Mouse (Mus musculus) c-Kit-positive CD71-positive TER-119-negative erythroid progenitor cells, embryonic 14.5 days (primary cell): ENCODE measurements around the gene Cwc25.
"Not testable (repeated sequence)": the region's sequence is repeated elsewhere in the genome, so short reads cannot be mapped to it uniquely, and the experiment has no call there.

Experiments
- DNase-seq: peaks from one replicate; pipeline ENCODE4 v3.0.0-alpha.2; 2013; ENCODE audit warnings: low read depth

Cwc25 gene

DNA sequence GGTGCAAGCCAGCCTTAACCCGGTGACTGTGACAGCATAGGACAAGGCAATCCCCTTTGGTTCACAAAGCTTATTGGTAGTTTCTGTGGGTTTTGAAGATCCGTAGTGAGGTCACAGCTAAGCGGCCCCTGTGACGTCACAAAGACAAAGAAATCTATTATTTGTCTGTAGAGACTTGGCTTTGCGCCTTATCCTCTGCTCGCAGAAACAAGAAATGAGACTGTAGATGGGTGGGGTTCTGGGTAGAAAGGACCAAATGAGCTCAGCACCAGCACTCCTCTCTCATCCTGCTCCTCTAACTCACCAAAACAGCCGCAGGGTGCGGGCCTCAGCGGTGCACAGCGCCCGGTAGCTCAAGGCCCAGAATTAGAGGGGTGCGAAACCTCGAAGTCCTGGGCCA, 8.8 kb upstream of the Cwc25 start:
- DNase-seq = no peak

DNA sequence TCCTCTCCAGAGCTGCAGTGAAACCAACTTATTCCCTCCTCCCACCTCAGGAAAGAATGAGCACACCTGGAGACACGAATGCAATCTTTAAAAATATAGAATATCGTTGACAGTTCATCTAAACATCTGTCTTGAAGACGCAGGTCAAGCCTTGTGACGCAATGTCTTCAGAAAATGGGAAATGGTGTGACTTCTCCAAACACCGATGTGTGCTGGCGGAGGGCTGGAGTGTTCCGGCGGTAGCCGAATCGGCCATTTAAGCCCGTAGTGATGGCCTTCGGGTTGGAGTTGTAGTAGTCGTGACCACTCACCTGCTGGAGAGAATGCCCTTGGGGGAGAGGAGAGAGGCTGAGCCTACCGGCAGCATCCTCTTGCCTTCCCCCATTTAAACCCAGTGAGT, 5.1 kb upstream of the Cwc25 start:
- no peak for DNase-seq

- DNase-seq = no peak
Measured at GRCm38 (mm10) chr11:97769704-97770103, 3.3 kb upstream of the Cwc25 start.

DNA sequence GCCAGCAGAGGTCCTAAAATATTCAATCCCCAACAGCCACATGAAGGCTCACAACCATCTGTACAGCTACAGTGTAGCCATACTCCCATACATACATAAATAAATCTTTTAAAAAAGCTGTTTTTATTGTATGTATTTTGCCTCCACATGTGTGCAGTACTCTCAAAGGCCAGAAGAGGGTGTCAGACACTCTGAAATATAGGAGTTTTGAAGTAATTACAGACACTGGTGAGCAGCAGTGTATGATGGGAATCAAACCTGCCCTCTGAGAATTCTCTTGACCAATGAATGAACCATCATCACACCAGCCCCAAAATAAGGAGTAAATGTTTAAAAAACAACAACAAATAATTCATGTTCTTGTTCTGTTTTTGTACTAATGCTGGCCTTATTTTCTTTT, 4.7 kb downstream of the Cwc25 start:
- DNase-seq = no peak

- DNase-seq = no peak
Measured at GRCm38 (mm10) chr11:97758942-97759341, 7.4 kb downstream of the Cwc25 start.

DNA sequence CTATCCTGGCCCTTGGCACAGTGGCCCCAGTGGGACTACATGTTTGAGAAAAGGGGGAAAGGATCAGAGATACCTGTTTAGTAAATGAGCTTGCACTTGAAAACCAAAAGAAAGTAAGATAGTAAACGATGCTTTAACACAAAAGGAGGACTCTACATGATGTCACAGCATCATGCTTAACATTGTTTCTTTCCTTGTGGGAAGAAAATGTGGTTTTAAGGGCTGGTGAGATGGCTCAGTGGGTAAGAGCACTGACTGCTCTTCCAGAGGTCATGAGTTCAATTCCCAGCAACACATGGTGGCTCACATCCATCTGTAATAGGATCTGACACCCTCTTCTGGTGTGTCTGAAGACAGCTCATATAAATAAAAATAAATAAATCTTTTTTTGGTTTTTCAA, 8.2 kb downstream of the Cwc25 start:
- DNase-seq = no peak

- no peak for DNase-seq
Measured at GRCm38 (mm10) chr11:97753277-97753676, 13.1 kb downstream of the Cwc25 start.

DNA sequence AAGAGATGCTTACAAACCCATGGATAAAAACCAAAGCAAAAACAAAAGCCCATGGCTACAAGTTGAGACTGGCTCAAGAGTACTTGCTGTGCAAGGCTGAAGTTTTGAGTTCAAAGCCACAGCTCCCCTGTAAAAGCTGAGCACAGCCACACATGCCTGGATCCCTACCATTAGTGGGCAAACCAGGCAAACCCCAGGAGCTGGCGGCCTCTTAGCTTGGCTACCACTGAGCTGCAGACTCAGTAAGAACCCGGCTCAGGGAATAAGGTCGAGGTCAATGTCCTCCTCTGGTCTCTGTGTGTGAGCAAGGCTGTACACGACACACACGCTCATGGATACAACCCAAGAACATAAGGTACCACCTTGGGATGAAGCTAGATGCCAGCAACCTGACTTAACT, 17.9 kb downstream of the Cwc25 start:
- no peak for DNase-seq

DNA sequence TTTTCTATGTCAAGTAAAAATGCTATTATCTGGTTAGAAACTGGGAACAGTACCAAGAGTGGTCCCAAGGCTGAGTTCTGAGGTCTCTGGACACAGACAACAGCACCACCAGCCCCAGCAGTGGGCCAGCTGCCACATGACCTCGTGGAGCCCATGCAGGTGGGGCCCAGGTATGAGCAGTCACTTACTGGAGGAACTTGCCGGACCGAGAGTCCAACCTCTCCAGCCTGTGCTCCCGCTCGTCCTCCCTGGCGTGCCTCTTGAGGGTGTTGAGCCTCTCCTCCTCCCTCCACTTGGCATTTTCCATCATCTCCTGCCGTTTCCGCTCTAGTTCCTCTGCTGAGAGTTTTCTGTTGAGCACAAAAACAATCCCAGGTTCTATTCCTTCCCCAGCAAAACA, 18.6 kb downstream of the Cwc25 start:
- DNase-seq = no peak

- no peak for DNase-seq
Measured at GRCm38 (mm10) chr11:97745331-97745721, 21.0 kb downstream of the Cwc25 start.

DNA sequence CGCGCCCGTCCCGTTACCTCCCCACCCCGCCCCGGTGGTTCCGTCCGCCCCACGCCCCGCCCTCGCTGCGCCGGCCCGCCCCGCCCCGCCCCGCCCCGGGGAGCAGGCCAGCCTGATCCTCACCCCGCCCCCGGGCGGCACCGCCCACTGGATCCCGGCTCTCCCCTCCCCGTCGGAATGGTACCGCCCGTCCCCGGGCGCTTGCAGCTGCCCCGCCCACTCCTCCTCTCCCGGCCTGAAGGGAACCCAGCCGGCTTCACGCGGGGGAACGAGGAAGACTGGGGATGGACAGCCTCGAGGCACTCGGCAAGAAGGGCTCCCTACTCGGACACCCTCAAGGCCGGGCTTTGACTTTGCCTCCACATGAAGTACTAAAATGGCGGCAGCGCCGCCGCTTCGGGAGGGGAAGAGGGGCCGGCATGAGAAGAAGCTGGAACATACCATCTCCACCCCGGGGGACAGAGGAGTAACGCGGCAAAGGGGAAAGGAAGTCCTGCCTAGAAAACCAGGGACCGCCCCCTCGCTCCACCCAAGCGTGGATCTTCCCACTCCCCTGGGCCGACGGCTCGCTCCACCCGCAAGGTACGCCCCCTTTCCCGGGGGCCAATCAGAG, 21.5 kb downstream of the Cwc25 start:
- DNase-seq = peak; percentile 99

GRCm38 (mm10) chr11:97744063-97744717, 22.2 kb downstream of the Cwc25 start, which contains the start of gene Pip4k2b:
Pip4k2b (minus strand) TSS chr11:97744704.
- DNase-seq = no peak

DNA sequence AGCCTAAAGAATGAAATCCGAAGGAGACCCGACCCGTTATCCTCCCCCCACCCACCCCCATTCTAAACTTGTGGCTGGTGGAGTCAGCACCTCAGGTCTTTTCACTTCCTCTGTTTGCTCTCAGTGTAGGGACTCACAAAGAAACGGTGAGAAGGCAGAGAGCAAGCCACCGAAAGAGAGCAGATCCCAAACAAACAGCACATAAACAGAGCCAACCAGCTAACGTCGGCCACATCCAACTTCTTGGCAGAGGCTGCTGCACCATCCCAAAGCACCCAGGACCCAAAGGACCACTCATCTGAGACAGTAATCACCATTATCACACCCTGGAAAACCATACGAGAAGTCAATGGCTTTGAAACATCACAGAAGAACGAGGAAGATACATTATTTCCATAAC, 22.9 kb downstream of the Cwc25 start:
- no peak for DNase-seq

- no peak for DNase-seq
Measured at GRCm38 (mm10) chr11:97742591-97742990, 23.8 kb downstream of the Cwc25 start.

DNA sequence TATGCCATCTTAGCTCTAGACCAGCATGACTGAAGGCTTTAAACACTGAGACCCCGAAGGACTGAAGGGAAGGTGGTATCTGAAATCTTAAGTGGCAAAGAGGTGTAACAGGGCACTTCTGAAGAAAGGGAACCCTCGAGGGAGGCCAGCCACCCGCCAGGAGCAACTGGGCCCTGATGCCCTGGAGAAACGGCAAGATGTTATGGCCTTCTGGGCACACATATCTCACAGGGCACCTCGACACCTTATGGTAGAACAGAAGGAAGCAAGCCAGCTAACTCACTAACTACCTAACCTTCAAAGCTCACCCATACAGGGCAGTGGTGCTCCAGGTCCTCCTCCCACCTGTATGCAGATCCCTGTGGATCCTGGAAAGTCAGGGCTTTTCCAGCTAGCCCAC, 24.2 kb downstream of the Cwc25 start:
- no peak for DNase-seq

DNA sequence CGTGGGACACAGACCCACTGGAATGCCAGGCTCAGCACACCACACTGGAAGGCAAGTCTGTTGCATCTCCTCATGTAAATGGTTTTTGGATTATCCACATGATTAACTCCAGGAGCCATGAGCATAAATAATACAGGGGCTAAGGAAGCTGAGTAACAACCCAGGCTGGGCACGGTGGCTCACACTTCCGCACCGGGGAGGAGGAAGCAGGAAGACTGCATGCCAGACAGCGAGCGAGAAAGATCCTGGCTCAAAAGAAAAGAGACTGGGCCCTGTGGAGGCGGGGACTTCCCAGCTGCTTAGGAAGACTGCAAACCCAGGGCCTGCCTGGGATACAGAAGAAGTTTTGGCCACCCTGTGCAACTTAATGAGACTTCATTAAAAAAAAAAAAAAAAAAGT, 26.2 kb downstream of the Cwc25 start:
- DNase-seq = no peak

DNA sequence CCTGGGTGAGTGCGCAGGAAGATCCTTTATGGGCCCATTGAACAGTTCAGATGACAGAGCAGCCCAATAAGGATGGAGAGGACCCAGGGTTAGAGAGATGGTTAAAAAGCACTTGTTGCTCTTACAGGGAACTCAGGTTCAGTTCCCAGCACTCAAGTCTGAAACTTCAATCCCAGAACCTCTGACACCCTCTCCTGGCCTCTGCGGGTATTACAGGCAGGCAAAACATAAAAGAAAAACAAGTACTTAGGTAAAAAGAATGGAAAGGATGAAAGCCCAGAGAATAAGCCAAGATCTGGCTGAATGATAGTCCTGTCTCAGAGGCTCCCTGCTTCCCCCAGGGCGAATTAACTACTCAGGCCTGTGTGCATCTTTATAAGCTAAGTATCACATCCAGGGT, 27.2 kb downstream of the Cwc25 start:
- peak; percentile 35 for DNase-seq

DNA sequence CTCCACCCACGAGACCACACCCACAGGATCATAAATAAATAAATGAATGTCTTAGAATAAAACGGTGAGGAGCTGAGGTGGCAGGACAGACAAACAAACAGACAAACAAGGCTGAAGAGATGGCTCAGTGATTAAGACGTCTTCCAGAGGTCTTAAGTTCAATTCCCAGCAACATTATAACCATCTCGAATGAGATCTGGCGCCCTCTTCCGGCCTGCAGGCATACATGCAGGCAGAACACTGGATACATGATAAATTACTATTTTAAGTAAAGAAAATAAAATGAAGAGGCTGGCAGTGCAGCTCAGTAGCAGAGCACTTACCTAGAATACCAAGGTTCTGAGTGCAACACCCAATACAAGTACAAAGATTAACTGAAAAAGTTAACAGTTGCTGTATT, 27.7 kb downstream of the Cwc25 start:
- no peak for DNase-seq

DNA sequence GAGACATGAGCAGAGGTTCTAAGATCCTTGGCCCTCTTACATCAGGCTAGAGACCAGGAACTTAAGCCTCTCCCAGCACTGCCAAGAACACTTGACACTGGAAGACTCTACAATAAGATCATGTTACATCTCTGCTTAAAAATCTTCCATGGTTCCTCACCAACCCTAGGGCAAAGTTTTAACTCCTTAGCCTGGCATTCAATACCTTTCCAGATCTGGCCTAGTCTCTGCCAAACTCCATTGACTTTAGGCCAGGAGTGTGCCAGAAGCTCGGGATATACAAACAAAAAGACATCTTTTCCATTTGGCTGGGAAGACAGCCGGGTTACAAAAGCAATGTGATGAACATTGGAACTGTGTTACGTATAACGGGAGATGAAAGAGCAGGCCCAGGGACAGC, 28.8 kb downstream of the Cwc25 start:
- DNase-seq = no peak

DNA sequence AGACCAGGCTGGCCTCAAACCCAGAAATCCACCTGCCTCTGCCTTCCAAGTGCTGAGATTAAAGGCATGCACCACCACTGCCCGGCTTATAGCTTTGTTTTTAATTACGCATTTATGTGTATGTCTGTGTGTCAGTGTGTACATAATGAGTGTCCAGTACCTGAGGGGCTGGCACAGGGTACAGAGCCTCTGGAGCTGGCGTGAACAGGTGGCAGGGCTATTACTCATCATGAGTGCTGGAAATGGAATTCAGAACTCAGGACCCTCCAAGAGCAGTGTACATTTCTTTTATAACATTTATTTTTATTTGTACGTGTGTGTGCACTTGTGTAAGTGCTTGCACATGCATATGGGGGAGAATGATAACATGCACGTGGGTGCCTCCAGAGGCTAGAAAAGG, 29.7 kb downstream of the Cwc25 start:
- no peak for DNase-seq

DNA sequence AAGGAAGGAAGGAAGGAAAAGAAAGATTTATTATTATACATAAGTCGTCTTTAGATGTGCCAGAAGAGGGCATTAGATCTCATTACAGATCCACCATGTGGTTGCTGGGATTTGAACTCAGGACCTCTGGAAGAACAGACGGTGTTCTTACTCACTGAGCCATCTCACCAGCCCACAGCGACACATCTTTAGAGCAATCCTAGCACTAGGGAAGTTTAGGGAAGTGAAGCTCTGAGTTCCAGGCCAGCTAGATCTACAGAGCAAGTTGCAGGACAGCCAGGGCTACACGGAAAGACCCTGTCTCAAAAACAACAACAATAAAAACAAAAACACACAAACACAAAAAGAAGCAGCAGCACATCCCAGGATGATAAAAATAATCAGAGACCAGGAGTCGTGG, 31.5 kb downstream of the Cwc25 start:
- DNase-seq = not testable (repeated sequence)

DNA sequence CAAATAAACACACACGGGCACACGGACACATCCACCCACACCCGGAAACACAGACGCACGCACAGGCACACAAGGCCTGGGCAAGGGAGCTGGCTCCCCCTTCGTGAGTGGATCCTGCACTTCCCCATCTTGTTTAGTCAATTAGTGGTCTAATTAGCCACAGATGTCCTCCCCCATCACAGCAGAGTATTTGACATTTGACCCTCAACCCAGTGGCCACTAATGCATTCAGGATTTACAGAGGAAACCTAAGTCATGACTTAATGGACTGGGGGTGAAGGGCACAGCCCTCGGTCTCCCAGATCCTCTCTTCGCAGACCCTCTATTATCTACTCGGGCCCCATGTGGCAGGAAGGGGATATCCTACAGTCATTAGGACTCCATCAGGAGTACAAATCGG, 32.7 kb downstream of the Cwc25 start:
- DNase-seq = no peak

DNA sequence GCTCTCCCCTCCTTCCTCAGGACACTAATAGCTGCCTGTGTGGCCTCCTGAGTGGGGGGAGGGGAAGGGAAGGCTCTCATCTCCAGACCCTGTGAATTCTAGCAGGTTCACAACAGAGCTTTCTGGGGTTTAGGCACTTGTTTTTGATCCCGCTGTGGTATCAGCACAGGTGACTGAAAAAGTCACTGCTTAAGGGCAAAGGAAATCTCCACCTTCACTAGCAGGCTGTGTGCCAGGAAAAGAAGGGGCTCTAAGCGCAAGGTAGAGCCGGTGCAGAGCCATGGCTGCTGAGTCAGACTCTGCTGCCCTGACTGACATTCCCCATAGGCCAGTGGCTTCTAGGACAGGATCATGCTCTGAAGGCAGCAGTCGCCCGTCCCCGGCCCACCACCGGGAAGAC, 37.6 kb downstream of the Cwc25 start:
- DNase-seq = no peak

DNA sequence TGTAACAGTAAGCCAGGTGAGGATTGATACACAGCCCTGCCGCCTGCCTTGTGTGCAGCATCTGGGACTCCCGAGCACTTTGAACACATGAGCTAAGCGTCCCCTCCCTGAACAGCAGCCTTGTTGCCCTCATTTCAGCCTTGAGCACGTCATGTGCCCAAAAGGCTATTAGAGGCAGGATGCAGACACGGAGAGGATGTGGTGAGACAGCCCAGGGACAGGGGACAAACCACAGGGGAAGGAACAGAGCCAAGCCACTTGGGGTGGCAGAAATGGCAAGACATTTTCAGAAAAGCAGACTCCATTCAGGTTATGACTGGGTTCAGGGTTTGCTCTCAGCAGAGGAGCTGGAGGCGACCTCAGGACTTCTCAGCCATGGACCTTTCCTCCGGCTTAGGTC, 38.0 kb downstream of the Cwc25 start:
- no peak for DNase-seq
